10 mouse cellular contexts compared by ENCODE assay signal in the genomic region with DNA sequence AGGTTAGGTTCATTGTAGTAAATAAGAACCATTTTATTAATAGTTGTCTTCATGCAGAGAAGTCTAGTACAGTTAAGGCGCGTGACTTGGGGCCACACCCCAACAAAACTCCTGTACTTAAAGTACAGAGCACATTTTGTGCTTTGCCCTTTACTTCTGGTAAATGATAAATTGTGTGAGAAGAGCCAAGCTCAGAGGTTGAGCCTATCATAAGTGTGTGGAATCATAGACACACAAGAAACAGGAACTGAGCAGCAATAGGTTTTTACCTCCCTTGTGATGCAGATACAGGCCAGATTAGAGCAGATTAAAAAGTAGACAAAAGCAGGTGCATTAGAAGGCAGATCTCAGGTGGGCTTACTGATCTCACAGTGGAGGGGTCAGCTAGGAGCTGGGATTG. TPM values are rescaled to one million over a fixed set of nuclear protein-coding genes. Genes with fewer than 3 reads are reported as not detected.
DNase-seq lines count a peak whose midpoint lies in the region; ATAC-seq and TF ChIP-seq lines count a peak whose summit lies in the region.
"Had no signal": no experiment of that assay in that cellular context is flagged by ENCODE, and none has a peak within 500 bp of the region (broad histone marks: within the 10 kb centered on the region; RNA-seq: fewer than 3 reads in every experiment).

No protein-coding gene starts in this region.

- H3K9me3 ChIP-seq in heart, embryonic 11.5 days (replicated peaks; ENCODE audit: control insufficient read depth, low read length) = no peaks in the 10 kb centered on the region
- H3K9me3 ChIP-seq in lung, embryonic 14.5 days (ENCODE audit: low read depth, low read length) = no peaks in the 10 kb centered on the region
- no peaks in the 10 kb centered on the region for H3K9me3 ChIP-seq in forebrain, embryonic 12.5 days
- no peaks in the 10 kb centered on the region for H3K9me3 ChIP-seq in liver, embryonic 15.5 days (replicated peaks)

- H3K4me1 ChIP-seq in heart, embryonic 11.5 days (ENCODE audit: control insufficient read depth, insufficient read depth, low read length) = peaks cover 15% of the 10 kb centered on the region
- peaks cover 12% of the 10 kb centered on the region; the same call in 1 of the 2 replicates for H3K4me1 ChIP-seq in lung, embryonic 14.5 days (ENCODE audit: insufficient read depth)
- H3K4me1 ChIP-seq in forebrain, embryonic 12.5 days = peaks cover 32% of the 10 kb centered on the region
- peaks cover 39% of the 10 kb centered on the region for H3K4me1 ChIP-seq in liver, embryonic 15.5 days (replicated peaks)

- DNase-seq in heart, postnatal 10 days = no peak
- DNase-seq in lung, embryonic 14.5 days = no peak
- no peak for DNase-seq in lung, postnatal 4 days
- no peak for DNase-seq in gastrocnemius, postnatal 25 days
- DNase-seq: B cell, adult 2 months; cerebellum, postnatal 14 days had no signal

- peaks cover 5% of the 10 kb centered on the region for H3K36me3 ChIP-seq in heart, embryonic 11.5 days (ENCODE audit: control insufficient read depth, insufficient read depth, low read length)
- peaks cover 25% of the 10 kb centered on the region for H3K36me3 ChIP-seq in lung, embryonic 14.5 days (ENCODE audit: insufficient read depth)
- peaks cover 29% of the 10 kb centered on the region for H3K36me3 ChIP-seq in forebrain, embryonic 12.5 days (replicated peaks)
- H3K36me3 ChIP-seq in liver, embryonic 15.5 days (replicated peaks) = peaks cover 55% of the 10 kb centered on the region

- TF ChIP-seq CTCF in lung, embryonic 14.5 days (IDR thresholded peaks at IDR 0.05; ENCODE audit: low read depth) = no peak

- intact Hi-C loops in heart, postnatal 10 days (cut with DNase I) = no loop called here

- H3K27me3 ChIP-seq in heart, embryonic 11.5 days (ENCODE audit: control insufficient read depth, insufficient read depth, low read length) = no peaks in the 10 kb centered on the region
- no peaks in the 10 kb centered on the region for H3K27me3 ChIP-seq in lung, embryonic 14.5 days (ENCODE audit: insufficient read depth, low read length)
- H3K27me3 ChIP-seq in forebrain, embryonic 12.5 days = no peaks in the 10 kb centered on the region
- H3K27me3 ChIP-seq in liver, embryonic 15.5 days = no peaks in the 10 kb centered on the region

- peak overlapping the region; percentile 3 for H3K4me2 ChIP-seq in heart, embryonic 11.5 days
- H3K4me2 ChIP-seq in lung, embryonic 14.5 days = peak overlapping the region; percentile 42
- H3K4me2 ChIP-seq in forebrain, embryonic 12.5 days = peak overlapping the region; percentile 35
- H3K4me2 ChIP-seq in liver, embryonic 15.5 days = peak overlapping the region; percentile 76

- 98% methylated on average over 2 of the region's 2 CpGs for WGBS in heart, embryonic 11.5 days (ENCODE audit: insufficient replicate concordance)
- 97% methylated on average over 2 of the region's 2 CpGs for WGBS in lung, embryonic 14.5 days
- 94% methylated on average over 2 of the region's 2 CpGs for WGBS in forebrain, embryonic 12.5 days
- 83% methylated on average over 2 of the region's 2 CpGs for WGBS in liver, embryonic 15.5 days (ENCODE audit: insufficient replicate concordance)

- H3K4me3 ChIP-seq in heart, embryonic 11.5 days (ENCODE audit: low read depth, low read length) = peak overlapping the region; percentile 0; the same call in 1 of the 2 replicates
- H3K4me3 ChIP-seq in lung, embryonic 14.5 days (ENCODE audit: low read depth, low read length) = no peak overlapping the region
- H3K4me3 ChIP-seq in forebrain, embryonic 12.5 days (replicated peaks) = peak overlapping the region; percentile 19
- H3K4me3 ChIP-seq in liver, embryonic 15.5 days (replicated peaks) = peak overlapping the region; percentile 83

- H3K27ac ChIP-seq in heart, embryonic 11.5 days (ENCODE audit: low read depth, low read length) = no peak overlapping the region
- H3K27ac ChIP-seq in lung, embryonic 14.5 days (ENCODE audit: low read depth) = no peak overlapping the region
- no peak overlapping the region for H3K27ac ChIP-seq in forebrain, embryonic 12.5 days
- no peak overlapping the region for H3K27ac ChIP-seq in liver, embryonic 15.5 days (replicated peaks)

- no peak for ATAC-seq in heart, embryonic 11.5 days (replicated peaks; ENCODE audit: insufficient number of reproducible peaks, low FRiP score, low TSS enrichment)
- ATAC-seq in lung, embryonic 14.5 days (ENCODE audit: insufficient read depth) = no peak
- no peak for ATAC-seq in forebrain, embryonic 12.5 days (ENCODE audit: low FRiP score)
- no peak for ATAC-seq in liver, embryonic 15.5 days (ENCODE audit: insufficient read depth)
- ATAC-seq in megakaryocyte-erythroid progenitor cell, adult 5-6 weeks (replicated peaks; ENCODE audit: low FRiP score, low TSS enrichment, poor library complexity, severe bottlenecking) = no peak

- no peak overlapping the region for H3K9ac ChIP-seq in heart, embryonic 11.5 days (ENCODE audit: low read depth, low read length)
- no peak overlapping the region for H3K9ac ChIP-seq in lung, embryonic 14.5 days
- H3K9ac ChIP-seq in forebrain, embryonic 12.5 days = 0 out of 2 replicates have a peak overlapping the region, but pooled peaks have one; percentile 18
- peak overlapping the region; percentile 39 for H3K9ac ChIP-seq in liver, embryonic 15.5 days

RNA-seq across cellular contexts. Expression of gene Oip5, which starts 3.0 kb away (rescaled TPM):
- polyA plus RNA-seq in heart, embryonic 11.5 days (2014; fragmentation: Nextera tagmentation; extraction: Ambion mirVana) = 22.9 and 25.5 TPM in 2 replicates
- total RNA-seq in heart, postnatal 10 days (2021) = 1 to 10 TPM; 3.7 to 4.4 TPM
- polyA plus RNA-seq in lung, embryonic 14.5 days (2014; fragmentation: Nextera tagmentation; extraction: Ambion mirVana) = 25.3 and 27.8 TPM in 2 replicates
- 35.1 and 35.6 TPM in 2 replicates for polyA plus RNA-seq in forebrain, embryonic 12.5 days (2016; fragmentation: Nextera tagmentation; extraction: Ambion mirVana)
- 34.7 and 37.0 TPM in 2 replicates for polyA plus RNA-seq in liver, embryonic 15.5 days (2015; fragmentation: Nextera tagmentation; extraction: Ambion mirVana)
- 26.0 TPM in 2 replicates for total RNA-seq in megakaryocyte-erythroid progenitor cell, adult 5-6 weeks (2014; fragmentation: Nextera tagmentation)
- 21.8 and 41.9 TPM in 2 replicates for total RNA-seq in megakaryocyte-erythroid progenitor cell, adult 5-6 weeks (2017)
- under 1 TPM in 1 of 2 experiments, not detected in 1; 0.32 TPM for total RNA-seq in gastrocnemius, postnatal 25 days (2021)

RNA-seq across cellular contexts. Expression of gene Nusap1, which starts 3.2 kb away (rescaled TPM):
- polyA plus RNA-seq in heart, embryonic 11.5 days (2014; fragmentation: Nextera tagmentation; extraction: Ambion mirVana) = 56.4 and 57.3 TPM in 2 replicates
- total RNA-seq in heart, postnatal 10 days (2021) = 10 to 100 TPM in 1 of 2 experiments, 1 to 10 TPM in 1; 8.8 to 11.4 TPM
- 83.9 and 84.5 TPM in 2 replicates for polyA plus RNA-seq in lung, embryonic 14.5 days (2014; fragmentation: Nextera tagmentation; extraction: Ambion mirVana)
- 110 and 111 TPM in 2 replicates for polyA plus RNA-seq in forebrain, embryonic 12.5 days (2016; fragmentation: Nextera tagmentation; extraction: Ambion mirVana)
- polyA plus RNA-seq in liver, embryonic 15.5 days (2015; fragmentation: Nextera tagmentation; extraction: Ambion mirVana) = 88.1 and 94.0 TPM in 2 replicates
- 31.2 and 40.4 TPM in 2 replicates for total RNA-seq in megakaryocyte-erythroid progenitor cell, adult 5-6 weeks (2014; fragmentation: Nextera tagmentation)
- total RNA-seq in megakaryocyte-erythroid progenitor cell, adult 5-6 weeks (2017) = 64.8 and 66.4 TPM in 2 replicates
- under 1 TPM; 0.46 to 0.54 TPM for total RNA-seq in gastrocnemius, postnatal 25 days (2021)

RNA-seq across cellular contexts. Expression of gene Ndufaf1, which starts 41.3 kb away (rescaled TPM):
- 54.5 and 64.1 TPM in 2 replicates for polyA plus RNA-seq in heart, embryonic 11.5 days (2014; fragmentation: Nextera tagmentation; extraction: Ambion mirVana)
- total RNA-seq in heart, postnatal 10 days (2021) = 10 to 100 TPM; 56.6 to 57.6 TPM
- polyA plus RNA-seq in lung, embryonic 14.5 days (2014; fragmentation: Nextera tagmentation; extraction: Ambion mirVana) = 36.7 and 37.4 TPM in 2 replicates
- polyA plus RNA-seq in forebrain, embryonic 12.5 days (2016; fragmentation: Nextera tagmentation; extraction: Ambion mirVana) = 37.4 and 37.6 TPM in 2 replicates
- 30.8 and 30.9 TPM in 2 replicates for polyA plus RNA-seq in liver, embryonic 15.5 days (2015; fragmentation: Nextera tagmentation; extraction: Ambion mirVana)
- 45.0 and 46.6 TPM in 2 replicates for total RNA-seq in megakaryocyte-erythroid progenitor cell, adult 5-6 weeks (2014; fragmentation: Nextera tagmentation)
- total RNA-seq in megakaryocyte-erythroid progenitor cell, adult 5-6 weeks (2017) = 31.1 and 40.3 TPM in 2 replicates
- total RNA-seq in gastrocnemius, postnatal 25 days (2021) = 10 to 100 TPM; 44.2 to 51.0 TPM

RNA-seq across cellular contexts. Expression of gene Rtf1, which starts 53.6 kb away (rescaled TPM):
- polyA plus RNA-seq in heart, embryonic 11.5 days (2014; fragmentation: Nextera tagmentation; extraction: Ambion mirVana) = 20.3 and 24.0 TPM in 2 replicates
- total RNA-seq in heart, postnatal 10 days (2021) = 10 to 100 TPM; 24.6 to 27.3 TPM
- 26.2 and 28.0 TPM in 2 replicates for polyA plus RNA-seq in lung, embryonic 14.5 days (2014; fragmentation: Nextera tagmentation; extraction: Ambion mirVana)
- 80.6 and 83.1 TPM in 2 replicates for polyA plus RNA-seq in forebrain, embryonic 12.5 days (2016; fragmentation: Nextera tagmentation; extraction: Ambion mirVana)
- polyA plus RNA-seq in liver, embryonic 15.5 days (2015; fragmentation: Nextera tagmentation; extraction: Ambion mirVana) = 9.8 and 10.6 TPM in 2 replicates
- total RNA-seq in megakaryocyte-erythroid progenitor cell, adult 5-6 weeks (2014; fragmentation: Nextera tagmentation) = 43.1 and 43.6 TPM in 2 replicates
- 44.9 and 49.4 TPM in 2 replicates for total RNA-seq in megakaryocyte-erythroid progenitor cell, adult 5-6 weeks (2017)
- total RNA-seq in gastrocnemius, postnatal 25 days (2021) = 10 to 100 TPM; 18.4 to 22.0 TPM

Comparison
In these comparisons a context has a peak if more than half of its experiments do, and no peak if none do; other contexts are left out.
1. H3K4me2 ChIP-seq: peak in every context shown above with its lines; median percentile 76 in liver, embryonic 15.5 days; 42 in lung, embryonic 14.5 days; 35 in forebrain, embryonic 12.5 days; 3 in heart, embryonic 11.5 days.
2. H3K9ac ChIP-seq: peak in forebrain, embryonic 12.5 days (single experiment) and liver, embryonic 15.5 days (single experiment); none in heart, embryonic 11.5 days (single experiment) and lung, embryonic 14.5 days (single experiment).